Mouse (Mus musculus) ES-E14 (cell line): ENCODE measurements at regions not wholly inside any gene's neighbourhood (a gene's known extent, or its start where the extent isn't known, plus 50 kb on each side); places are given as distances from the start of the nearest gene placed in this dataset.

Source experiments
- DNase-seq: peaks from one replicate; pipeline ENCODE4 v3.0.0-alpha.2; 2013; ENCODE audit warnings: low read depth, low spot score
- H3K27ac ChIP-seq: 2 replicates; pipeline ENCODE4 v1.5.1; 2012; ENCODE audit warnings: low read depth, mild to moderate bottlenecking, low read length, moderate library complexity, mixed read lengths; ENCODE audit not compliant: poor library complexity, insufficient read depth, severe bottlenecking
- H3K36me3 ChIP-seq: 2 replicates; pipeline ENCODE4 v1.6.1; 2012; ENCODE audit warnings: mild to moderate bottlenecking, low read length, moderate library complexity, mixed read lengths; ENCODE audit not compliant: control insufficient read depth, poor library complexity, insufficient read depth, severe bottlenecking
- H3K4me1 ChIP-seq, 2 experiments: fragments of 150-350 bp in 1 of 2; sonication (generic) in 1 of 2; 2 replicates each; pipeline ENCODE4 v1.6.1; 2012; ENCODE audit warnings: low read length in 2 of 2, mild to moderate bottlenecking in 1 of 2, mixed read lengths in 1 of 2; ENCODE audit not compliant: control insufficient read depth in 2 of 2, insufficient read depth in 2 of 2, poor library complexity in 1 of 2
- H3K4me3 ChIP-seq, 2 experiments: fragments of 150-350 bp in 1 of 2; sonication (generic) in 1 of 2; 2 replicates each; pipeline ENCODE4 v1.5.1; 2012; ENCODE audit warnings: low read length in 2 of 2, low read depth in 1 of 2, mild to moderate bottlenecking in 1 of 2, mixed read lengths in 1 of 2; ENCODE audit not compliant: insufficient read depth in 1 of 2, poor library complexity in 1 of 2, severe bottlenecking in 1 of 2
- H3K9ac ChIP-seq: 2 replicates; pipeline ENCODE4 v1.6.1; 2012; ENCODE audit warnings: low read depth, mild to moderate bottlenecking, low read length, mixed read lengths; ENCODE audit not compliant: poor library complexity, insufficient read depth, severe bottlenecking
- H3K9me3 ChIP-seq: fragments of 150-350 bp; sonication (generic); 2 replicates; pipeline ENCODE4 v1.6.1; 2012; ENCODE audit warnings: low read depth, mild to moderate bottlenecking, low read length; ENCODE audit not compliant: control insufficient read depth, insufficient read depth
- CHD2 ChIP-seq: IDR thresholded peaks from 2 replicates; pipeline ENCODE4 v1.6.1; 2014; ENCODE audit warnings: mild to moderate bottlenecking, low read depth, low read length, inconsistent platforms
- HCFC1 ChIP-seq: IDR thresholded peaks from 2 replicates; pipeline ENCODE4 v1.6.1; 2012; ENCODE audit warnings: low read length, inconsistent platforms, borderline replicate concordance; ENCODE audit not compliant: insufficient read depth
- MAFK ChIP-seq: IDR thresholded peaks from 2 replicates; pipeline ENCODE4 v1.6.1; 2014; ENCODE audit warnings: mild to moderate bottlenecking, low read depth, low read length, inconsistent platforms; ENCODE audit not compliant: insufficient read depth
- ZC3H11A ChIP-seq: IDR thresholded peaks from 2 replicates; pipeline ENCODE4 v1.6.1; 2012; ENCODE audit warnings: low read depth, mild to moderate bottlenecking, inconsistent platforms, low read length, borderline replicate concordance
- ZNF384 ChIP-seq: IDR thresholded peaks from 2 replicates; pipeline ENCODE4 v1.6.1; 2012; ENCODE audit warnings: low read depth, low read length, inconsistent platforms
- in situ Hi-C, 2 experiments: fragments of 600-800 bp; cut with MboI; formaldehyde crosslinking; loops; one replicate each; pipeline ENCODE4 v1.15.1; 2025; ENCODE audit warnings: low sequenced_read_pairs in 2 of 2, inconsistent platforms in 1 of 2; ENCODE audit not compliant: unreplicated experiment in 2 of 2

DNA sequence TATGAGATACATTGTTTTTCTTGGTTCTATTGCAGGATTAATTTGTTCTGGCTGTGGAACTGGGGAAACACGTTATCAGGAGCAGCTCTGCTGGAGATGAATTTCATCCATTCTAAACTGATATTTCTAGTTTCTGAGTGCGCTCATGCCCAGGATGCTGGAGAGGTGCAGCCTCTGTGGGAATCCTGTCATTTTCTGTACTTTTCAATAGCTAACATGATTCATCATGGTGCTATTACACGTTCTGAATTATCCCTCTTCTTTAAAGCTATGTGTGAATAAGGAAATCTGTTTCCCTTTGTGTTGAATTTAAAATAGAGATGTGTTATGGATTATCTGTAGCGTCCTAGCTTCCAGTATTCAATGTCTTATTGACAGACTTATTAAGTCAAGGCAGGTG lies 174.8 kb upstream of the Frmd6 start:
- Histone ChIP-seq H3K27ac (no peak overlapping the region), H3K36me3 (no peaks in the 10 kb centered on the region), H3K4me3 (no peak overlapping the region), H3K9me3 (no peaks in the 10 kb centered on the region), H3K9ac (no peak overlapping the region), H3K4me1 (no peaks in the 10 kb centered on the region)
- no peak for TF ChIP-seq HCFC1
- TF ChIP-seq ZNF384, result no peak
- no peak for TF ChIP-seq MAFK
- TF ChIP-seq CHD2, result no peak
- no peak for TF ChIP-seq ZC3H11A
- in situ Hi-C loops, result no loop called here
- DNase-seq, result no peak

DNA sequence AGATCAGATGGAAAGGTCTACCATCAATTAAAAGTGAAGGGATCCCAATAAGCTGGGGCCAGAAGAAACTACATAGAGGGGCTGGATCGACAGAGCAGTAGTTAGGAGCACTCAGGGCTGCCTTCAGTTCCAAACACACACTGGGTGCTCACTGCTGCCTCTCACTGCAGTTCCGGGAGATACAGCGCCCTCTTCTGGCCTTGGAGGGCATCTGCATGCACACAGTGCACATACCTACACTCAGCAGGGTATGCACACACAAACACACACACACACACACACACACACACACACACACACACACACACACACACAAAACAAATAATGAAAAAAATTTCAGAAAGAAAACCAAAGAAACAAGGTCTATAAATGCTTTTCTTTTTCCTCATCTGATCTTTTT lies 172.6 kb upstream of the Frmd6 start:
- no peaks in the 10 kb centered on the region for H3K36me3 ChIP-seq
- in situ Hi-C loops, result no loop called here
- H3K4me1 ChIP-seq, result no peaks in the 10 kb centered on the region
- no peaks in the 10 kb centered on the region for H3K9me3 ChIP-seq
- H3K9ac ChIP-seq, result no peak overlapping the region
- no peak overlapping the region for H3K4me3 ChIP-seq
- TF ChIP-seq MAFK, result no peak
- TF ChIP-seq HCFC1, result no peak
- no peak for TF ChIP-seq CHD2
- TF ChIP-seq ZC3H11A, result no peak
- TF ChIP-seq ZNF384, result no peak
- peak; percentile 17 for DNase-seq
- H3K27ac ChIP-seq, result no peak overlapping the region

DNA sequence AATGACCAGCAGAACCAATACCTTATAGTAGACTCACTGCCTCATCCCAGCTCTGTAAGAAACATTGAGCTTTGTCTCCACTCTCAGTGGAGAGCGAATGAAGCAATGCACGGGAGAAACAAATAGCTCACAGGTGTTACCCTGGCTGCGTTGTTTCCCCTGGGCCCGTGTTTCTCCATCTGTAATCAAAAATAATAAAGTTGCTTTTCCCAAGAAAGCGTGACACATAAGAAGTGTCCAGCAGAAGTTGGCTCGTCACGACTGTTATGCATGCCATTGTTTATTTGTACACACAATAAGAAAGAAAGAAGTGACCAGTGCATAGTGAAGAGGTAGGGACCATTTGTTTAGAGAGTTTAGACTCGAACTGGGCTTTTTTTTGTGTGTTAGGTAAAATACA lies 171.3 kb upstream of the Frmd6 start:
- in situ Hi-C loops, result no loop called here
- Histone ChIP-seq H3K4me3 (no peak overlapping the region), H3K9ac (no peak overlapping the region), H3K4me1 (no peaks in the 10 kb centered on the region), H3K36me3 (no peaks in the 10 kb centered on the region), H3K27ac (no peak overlapping the region), H3K9me3 (no peaks in the 10 kb centered on the region)
- TF ChIP-seq MAFK (no peak), HCFC1 (no peak), ZNF384 (no peak), CHD2 (no peak), ZC3H11A (no peak)
- no peak for DNase-seq

DNA sequence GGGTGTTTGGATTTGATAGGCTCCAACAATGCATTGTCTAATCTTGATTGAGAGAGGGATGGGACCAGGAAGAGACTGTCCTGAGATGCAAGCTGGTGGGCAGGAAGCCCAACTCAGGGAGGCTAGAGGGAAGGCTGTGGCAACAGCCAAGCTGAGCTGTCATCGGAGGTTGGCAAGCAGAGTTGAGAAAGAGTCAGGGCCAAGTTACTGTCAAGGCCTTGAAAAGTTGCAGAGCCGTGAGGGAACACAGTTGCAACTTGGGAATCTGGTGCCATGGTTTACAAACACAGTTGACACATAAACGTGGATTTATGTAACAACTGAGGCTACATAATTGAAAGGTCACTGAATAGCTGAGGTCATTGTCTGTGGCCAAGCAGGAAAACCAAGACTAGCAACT lies 170.8 kb upstream of the Frmd6 start:
- H3K9ac ChIP-seq, result no peak overlapping the region
- H3K9me3 ChIP-seq, result no peaks in the 10 kb centered on the region
- H3K36me3 ChIP-seq, result no peaks in the 10 kb centered on the region
- no peak overlapping the region for H3K27ac ChIP-seq
- TF ChIP-seq ZC3H11A, result no peak
- TF ChIP-seq HCFC1, result no peak
- TF ChIP-seq CHD2, result no peak
- no peaks in the 10 kb centered on the region for H3K4me1 ChIP-seq
- no peak overlapping the region for H3K4me3 ChIP-seq
- DNase-seq, result no peak
- in situ Hi-C loops, result no loop called here

DNA sequence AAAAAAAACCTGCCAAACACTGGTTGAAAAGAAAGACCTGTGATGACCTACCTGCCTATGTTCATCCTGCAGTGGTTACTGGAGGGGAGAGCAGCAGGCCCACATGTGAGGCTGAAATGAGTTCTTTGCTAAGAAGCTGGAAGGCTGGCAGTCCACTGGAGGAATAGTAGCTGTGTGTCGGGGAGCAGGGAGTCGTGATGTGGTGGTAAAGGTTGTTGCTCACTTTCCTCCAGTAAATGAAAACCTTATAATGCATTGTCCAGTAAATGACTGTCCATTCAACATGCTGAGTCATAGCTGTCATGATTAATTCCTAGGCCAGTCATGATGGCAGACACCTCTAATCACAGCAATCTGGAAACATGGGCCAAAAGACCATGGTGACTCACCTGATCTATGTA lies 169.9 kb upstream of the Frmd6 start:
- TF ChIP-seq HCFC1, result no peak
- no peak for TF ChIP-seq ZNF384
- TF ChIP-seq ZC3H11A, result no peak
- no peak for TF ChIP-seq CHD2
- H3K27ac ChIP-seq, result no peak overlapping the region
- H3K4me1 ChIP-seq, result peaks cover 0 to 1% of the 10 kb centered on the region in 2 experiments; a peak in 1 of 4 replicates
- in situ Hi-C loops, result no loop called here
- H3K9ac ChIP-seq, result no peak overlapping the region
- H3K4me3 ChIP-seq, result no peak overlapping the region
- H3K9me3 ChIP-seq, result no peaks in the 10 kb centered on the region
- H3K36me3 ChIP-seq, result no peaks in the 10 kb centered on the region
- no peak for DNase-seq
